Mouse (Mus musculus): ENCODE results near the gene Msx1.

- TF ChIP-seq CTCF (IDR thresholded peaks at IDR 0.05; ENCODE audit: low read depth, low read length) (no peak), POLR2A (IDR thresholded peaks at IDR 0.05; ENCODE audit: extremely low read depth, insufficient read depth, low read length) (no peak)
Observed at GRCm38 (mm10) chr5:37835590-37836266, 11.3 kb upstream of the Msx1 start.

Data from liver, adult 2 months (tissue).